ENCODE assay signal across 32 mouse cellular contexts in genomic region chr17:87842156-87842555, GRCm38 (mm10). TPM values are rescaled to one million over a fixed set of nuclear protein-coding genes. Genes with fewer than 3 reads are reported as not detected.
"Had no signal": no experiment of that assay in that cellular context is flagged by ENCODE, and none has a peak within 500 bp of the region (broad histone marks: within the 10 kb centered on the region; RNA-seq: fewer than 3 reads in every experiment).

No protein-coding gene starts in this region.

- H3K4me3 ChIP-seq: embryonic facial prominence, embryonic 10.5 days; embryonic facial prominence, embryonic 12.5 days; embryonic facial prominence, embryonic 13.5 days; embryonic facial prominence, embryonic 15.5 days; erythroblast, embryonic 14.5 days; forebrain, embryonic 10.5 days; forebrain, embryonic 12.5 days; forebrain, embryonic 13.5 days; forebrain, embryonic 15.5 days; gastrocnemius, adult 2 months; heart, adult 2 months; heart, embryonic 10.5 days had no signal

- H3K27me3 ChIP-seq: embryonic facial prominence, embryonic 12.5 days; embryonic facial prominence, embryonic 13.5 days; embryonic facial prominence, embryonic 15.5 days; forebrain, embryonic 12.5 days; forebrain, embryonic 13.5 days; forebrain, embryonic 15.5 days had no signal

- DNase-seq: cerebellum, adult 9-10 months; cerebellum, adult 9-11 months; cerebellum, postnatal 10 days; cerebellum, postnatal 14 days; cerebellum, postnatal 25 days; cerebellum, postnatal 36 days; embryo, embryonic 11 days; forebrain, postnatal 0 days; gastrocnemius, adult 2 months; gastrocnemius, postnatal 10 days; gastrocnemius, postnatal 14 days; gastrocnemius, postnatal 25 days; gastrocnemius, postnatal 36 days; heart, adult 18-20 months; heart, adult 2 months had no signal

- H3K9me3 ChIP-seq: embryonic facial prominence, embryonic 13.5 days; embryonic facial prominence, embryonic 15.5 days; forebrain, embryonic 12.5 days; forebrain, embryonic 13.5 days; forebrain, embryonic 15.5 days had no signal

- ATAC-seq: forebrain, embryonic 13.5 days; forebrain, embryonic 14.5 days; forebrain, embryonic 15.5 days; forebrain, embryonic 16.5 days; forebrain, postnatal 0 days had no signal

- H3K4me2 ChIP-seq: embryonic facial prominence, embryonic 12.5 days; embryonic facial prominence, embryonic 13.5 days; embryonic facial prominence, embryonic 15.5 days; forebrain, embryonic 12.5 days; forebrain, embryonic 13.5 days; forebrain, embryonic 15.5 days had no signal

- H3K4me1 ChIP-seq: embryonic facial prominence, embryonic 10.5 days; embryonic facial prominence, embryonic 12.5 days; embryonic facial prominence, embryonic 13.5 days; embryonic facial prominence, embryonic 15.5 days; forebrain, embryonic 10.5 days; forebrain, embryonic 13.5 days; forebrain, embryonic 15.5 days had no signal

- H3K9ac ChIP-seq: embryonic facial prominence, embryonic 12.5 days; embryonic facial prominence, embryonic 13.5 days; embryonic facial prominence, embryonic 15.5 days; forebrain, embryonic 12.5 days; forebrain, embryonic 13.5 days; forebrain, embryonic 15.5 days; forebrain, postnatal 0 days had no signal

- H3K27ac ChIP-seq: embryonic facial prominence, embryonic 10.5 days; embryonic facial prominence, embryonic 12.5 days; embryonic facial prominence, embryonic 13.5 days; embryonic facial prominence, embryonic 15.5 days; forebrain, embryonic 10.5 days; forebrain, embryonic 12.5 days; forebrain, embryonic 13.5 days; forebrain, embryonic 15.5 days; gastrocnemius, adult 2 months; heart, adult 2 months; heart, embryonic 10.5 days had no signal

- H3K36me3 ChIP-seq: embryonic facial prominence, embryonic 10.5 days; embryonic facial prominence, embryonic 12.5 days; embryonic facial prominence, embryonic 13.5 days; embryonic facial prominence, embryonic 15.5 days; forebrain, embryonic 10.5 days; forebrain, embryonic 12.5 days; forebrain, embryonic 15.5 days; heart, embryonic 10.5 days had no signal

RNA-seq across cellular contexts. Expression of gene Kcnk12, which starts 44.4 kb away (rescaled TPM):
- total RNA-seq: gastrocnemius, adult 18-20 months; gastrocnemius, adult 2 months; gastrocnemius, adult 8-10 months; gastrocnemius, postnatal 10 days; gastrocnemius, postnatal 14 days; gastrocnemius, postnatal 25 days; gastrocnemius, postnatal 36 days; gastrocnemius, postnatal 4 days; heart, adult 18-20 months; heart, adult 2 months; heart, adult 8-10 months had no signal
- polyA plus RNA-seq: embryonic facial prominence, embryonic 13.5 days; embryonic facial prominence, embryonic 14.5 days had no signal
